ENCODE assay signal across 17 mouse cellular contexts in the genomic region with DNA sequence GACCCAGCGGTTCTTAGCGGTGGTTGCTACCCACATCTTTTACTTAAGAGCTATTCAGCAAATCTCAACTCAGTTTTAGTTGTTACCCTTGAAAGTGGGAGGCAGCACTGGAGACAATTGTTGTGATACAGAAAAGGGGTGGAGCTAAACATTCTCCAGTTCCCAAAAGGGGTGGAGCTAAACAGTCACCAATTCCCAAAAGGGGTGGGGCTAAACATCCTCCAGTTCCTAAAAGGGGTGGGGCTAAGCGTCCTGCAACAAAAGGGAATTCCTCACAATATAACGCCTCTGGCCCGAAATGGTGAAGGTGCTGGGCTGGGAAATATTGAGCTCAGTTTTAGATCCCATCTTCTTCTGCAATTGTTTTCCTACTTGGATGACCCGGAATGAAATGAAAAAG.
"Had no signal": no experiment of that assay in that cellular context is flagged by ENCODE, and none has a peak within 500 bp of the region (broad histone marks: within the 10 kb centered on the region; RNA-seq: fewer than 3 reads in every experiment).

No protein-coding gene starts in this region.

- ATAC-seq: liver, embryonic 12.5 days had no signal

- H3K9ac ChIP-seq: limb, embryonic 13.5 days; liver, embryonic 12.5 days; liver, embryonic 15.5 days; neural tube, embryonic 12.5 days; neural tube, embryonic 15.5 days had no signal

- H3K27me3 ChIP-seq: limb, embryonic 13.5 days; liver, embryonic 12.5 days; liver, embryonic 15.5 days; neural tube, embryonic 12.5 days; neural tube, embryonic 15.5 days had no signal

- H3K27ac ChIP-seq: limb, embryonic 10.5 days; limb, embryonic 13.5 days; liver, embryonic 12.5 days; liver, embryonic 15.5 days; macrophage; midbrain, embryonic 10.5 days; neural tube, embryonic 12.5 days; neural tube, embryonic 15.5 days had no signal

- H3K36me3 ChIP-seq: limb, embryonic 10.5 days; limb, embryonic 13.5 days; liver, embryonic 12.5 days; liver, embryonic 15.5 days; midbrain, embryonic 10.5 days had no signal

- H3K4me3 ChIP-seq: limb, embryonic 10.5 days; limb, embryonic 13.5 days; liver, embryonic 12.5 days; liver, embryonic 15.5 days; midbrain, embryonic 10.5 days; neural tube, embryonic 12.5 days; neural tube, embryonic 15.5 days had no signal

- H3K9me3 ChIP-seq: limb, embryonic 10.5 days; limb, embryonic 13.5 days; liver, embryonic 12.5 days; liver, embryonic 15.5 days; midbrain, embryonic 10.5 days; neural tube, embryonic 12.5 days; neural tube, embryonic 15.5 days had no signal

- H3K4me1 ChIP-seq: limb, embryonic 10.5 days; limb, embryonic 13.5 days; liver, embryonic 12.5 days; liver, embryonic 15.5 days; midbrain, embryonic 10.5 days; neural tube, embryonic 12.5 days; neural tube, embryonic 15.5 days had no signal

- H3K4me2 ChIP-seq: limb, embryonic 13.5 days; liver, embryonic 12.5 days; liver, embryonic 15.5 days; neural tube, embryonic 12.5 days; neural tube, embryonic 15.5 days had no signal

- DNase-seq: kidney, adult 18-20 months; kidney, adult 9 months; kidney, postnatal 14 days; kidney, postnatal 4 days; liver; lung, adult 2 months; midbrain, embryonic 14.5 days; thymus, adult 18-20 months; thymus, postnatal 36 days had no signal
